Mouse (Mus musculus) gastrocnemius, postnatal 36 days (tissue): ENCODE measurements at regions not wholly inside any gene's neighbourhood (a gene's known extent, or its start where the extent isn't known, plus 50 kb on each side); places are given as distances from the start of the nearest gene placed in this dataset.
A peak's percentile ranks its signal among the peaks of the same experiment; 100 is the strongest.
"Not testable (repeated sequence)": the region's sequence is repeated elsewhere in the genome, so short reads cannot be mapped to it uniquely, and the experiment has no call there.

ENCODE experiments used
- DNase-seq, 2 experiments: peaks; one replicate each; pipeline ENCODE4 v3.0.0; 2022
- intact Hi-C: fragments of 180-260 bp; cut with DNase I; formaldehyde crosslinking; loops from one replicate; pipeline ENCODE4 v1.15.1; 2025

DNA sequence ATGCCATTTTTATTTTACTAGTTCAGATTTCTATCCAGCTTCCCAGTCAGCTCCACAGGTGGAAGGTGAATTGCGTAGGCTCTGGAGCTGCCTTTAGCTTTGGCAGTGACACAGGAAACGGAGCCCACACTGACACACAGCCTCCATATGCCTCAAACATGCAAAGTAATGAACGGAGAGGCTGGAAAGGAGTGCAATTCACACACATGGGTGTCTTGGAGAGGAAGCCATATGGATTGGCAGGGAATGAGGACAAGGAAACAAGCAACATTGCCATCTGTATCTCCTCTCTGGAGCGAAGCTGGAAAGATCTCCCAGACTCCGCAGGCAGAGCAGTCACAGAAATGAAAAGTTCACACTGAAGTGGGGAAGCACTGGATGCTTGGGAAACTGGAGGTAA, 201.6 kb upstream of the 4930452B06Rik start:
- intact Hi-C loops, result no loop called here
- no peak for DNase-seq

DNA sequence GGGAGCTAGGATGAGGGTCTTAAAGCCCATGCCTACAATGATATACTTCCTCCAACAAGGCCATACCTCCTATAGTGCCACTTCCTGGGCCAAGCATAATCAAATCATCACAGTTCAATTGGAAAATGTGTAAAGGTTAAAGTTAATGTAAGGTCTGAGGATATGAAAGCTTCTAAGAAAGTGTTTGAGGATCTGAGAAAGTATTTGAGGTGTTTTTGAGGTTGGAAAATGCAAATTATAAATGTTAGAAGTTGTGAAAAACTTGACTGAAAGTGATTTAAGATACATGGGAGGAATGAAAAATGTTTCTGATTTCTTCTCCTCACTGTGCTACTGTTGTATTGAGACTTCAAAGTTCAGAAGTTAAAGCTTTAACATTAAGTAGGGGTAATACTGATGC, 185.5 kb upstream of the 4930452B06Rik start:
- DNase-seq, result no peak
- intact Hi-C loops, result no loop called here

- intact Hi-C loops, result no loop called here
Measured at GRCm38 (mm10) chr14:8850208-8850607, 184.2 kb upstream of the 4930452B06Rik start.

GRCm38 (mm10) chr14:8833516-8833915, 167.5 kb upstream of the 4930452B06Rik start:
- intact Hi-C loops, result no loop called here
- no peak for DNase-seq

More at GRCm38 (mm10) chr14:8850208-8850607, 184.2 kb upstream of the 4930452B06Rik start:
- DNase-seq, result no peak

GRCm38 (mm10) chr14:8800217-8800616, 134.2 kb upstream of the 4930452B06Rik start:
- intact Hi-C loops, result not testable (repeated sequence)
- DNase-seq, result peak in 1 of 2 experiments; percentile 13

DNA sequence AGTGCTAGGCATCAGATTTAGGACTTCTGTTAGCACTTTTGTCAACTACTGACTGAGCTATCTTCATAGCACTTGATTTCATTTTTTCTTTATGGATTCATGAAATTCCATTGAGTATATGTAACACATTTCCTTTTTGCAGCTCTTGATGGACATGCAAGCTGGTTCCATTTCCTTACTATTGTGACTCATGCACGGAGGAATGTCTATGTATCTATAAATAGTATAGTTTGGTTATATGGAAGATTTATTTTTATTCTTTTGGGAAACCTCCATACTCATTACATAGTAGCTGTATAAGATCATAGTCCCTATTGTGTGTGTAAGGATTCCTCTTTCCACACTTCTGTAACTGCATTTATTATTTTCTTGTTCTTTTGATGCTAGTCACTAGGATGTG, 123.3 kb upstream of the 4930452B06Rik start:
- intact Hi-C loops, result no loop called here
- DNase-seq, result no peak

- intact Hi-C loops, result no loop called here
Measured at GRCm38 (mm10) chr14:8760541-8760940, 94.5 kb upstream of the 4930452B06Rik start.

GRCm38 (mm10) chr14:8736831-8737230, 70.8 kb upstream of the 4930452B06Rik start:
- intact Hi-C loops, result no loop called here
- no peak for DNase-seq

More at GRCm38 (mm10) chr14:8760541-8760940, 94.5 kb upstream of the 4930452B06Rik start:
- no peak for DNase-seq

DNA sequence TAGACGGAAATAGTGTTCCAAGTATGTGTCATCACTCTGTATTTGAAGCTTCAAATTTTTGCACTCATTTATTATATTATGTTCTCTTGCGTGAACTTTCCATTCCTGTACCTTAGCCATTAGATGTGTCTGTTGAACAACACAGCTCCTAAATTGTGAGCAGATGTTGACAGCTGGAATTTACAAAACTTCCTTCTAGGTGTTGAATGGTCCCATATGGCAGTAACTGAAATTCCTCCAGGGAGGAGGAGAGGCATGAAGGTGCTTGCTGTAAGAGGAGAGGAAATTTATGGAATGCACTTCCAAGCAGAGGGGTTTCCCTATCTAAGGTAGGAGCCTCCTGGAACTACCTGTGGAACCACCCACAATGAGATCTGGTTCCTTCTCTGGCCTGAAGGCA, 67.2 kb upstream of the 4930452B06Rik start:
- intact Hi-C loops, result no loop called here
- no peak for DNase-seq

GRCm38 (mm10) chr14:8727364-8727763, 61.3 kb upstream of the 4930452B06Rik start:
- intact Hi-C loops, result no loop called here
- no peak for DNase-seq
